Mouse (Mus musculus): ENCODE measurements around the gene Kin. TPM values are rescaled to one million over a fixed set of nuclear protein-coding genes. Genes with fewer than 3 reads are reported as not detected.

The Kin gene
- 14.6 and 17.9 TPM in 2 replicates for total RNA-seq (2014; rRNA removed)
- polyA plus RNA-seq (2015; fragmentation: Nextera tagmentation; extraction: Ambion mirVana): 14.1 and 17.5 TPM in 2 replicates

DNA sequence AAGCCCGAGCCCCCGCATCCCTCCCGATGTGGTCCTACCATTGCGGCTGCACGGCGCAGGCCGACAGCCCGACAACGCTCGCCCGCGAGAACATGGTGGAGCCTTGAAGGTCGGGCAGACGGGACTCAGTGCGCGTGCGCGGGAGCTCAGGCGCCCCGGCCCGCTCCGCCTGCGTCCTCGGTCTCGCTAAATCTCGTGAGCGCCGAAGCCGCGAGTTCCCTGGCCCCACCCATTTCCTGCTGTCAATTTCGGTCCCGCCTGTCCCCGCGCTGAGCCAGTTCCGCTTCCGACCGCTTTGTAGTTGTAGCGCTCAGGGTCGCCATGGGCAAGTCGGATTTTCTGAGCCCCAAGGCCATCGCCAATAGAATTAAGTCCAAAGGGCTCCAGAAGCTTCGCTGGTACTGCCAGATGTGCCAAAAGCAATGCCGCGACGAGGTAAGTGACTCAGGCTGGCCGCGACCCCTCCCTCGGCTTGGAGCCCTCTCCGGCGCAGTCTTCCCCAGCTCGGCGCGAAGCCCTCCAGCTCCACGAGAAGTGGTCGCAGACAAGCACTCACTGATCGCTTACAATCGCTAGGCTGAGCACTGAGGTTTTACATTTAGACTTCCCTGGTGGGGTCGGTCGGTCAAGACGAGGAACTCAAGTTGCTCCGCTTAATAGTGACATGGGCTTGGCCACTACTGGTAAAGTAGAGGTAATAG is at the start of gene Kin, which contains the start of gene Atp5c1:
Gene Kin, plus strand, starts transcription at position 284 of the 701 bp plus-strand sequence.
Gene Atp5c1, minus strand, starts transcription at position 201 of the 701 bp plus-strand sequence.
- DNase-seq (peak; percentile 99), ATAC-seq (peak; percentile 99)
- H3K9ac ChIP-seq: peak within 1 kb of the TSS; percentile 98
- peak within 1 kb of the TSS; percentile 93 for H3K4me3 ChIP-seq (ENCODE audit: low read depth, low read length)
- no peaks in the 10 kb centered on the region for H3K27me3 ChIP-seq (ENCODE audit: insufficient read depth, low read length)
- TF ChIP-seq CTCF (IDR thresholded peaks at IDR 0.05; ENCODE audit: low read depth): peak; percentile 76
- no peaks in the 10 kb centered on the region for H3K9me3 ChIP-seq (ENCODE audit: low read length)
- H3K36me3 ChIP-seq (ENCODE audit: insufficient read depth): no peaks in the 10 kb centered on the region; the same call in 1 of the 2 replicates
- H3K4me1 ChIP-seq (ENCODE audit: insufficient read depth): peaks cover 28% of the 10 kb centered on the region
- peak within 1 kb of the TSS; percentile 97 for H3K27ac ChIP-seq (ENCODE audit: low read depth, low read length)
- under 1% methylated on average over 61 of the region's 61 CpGs for WGBS
- H3K4me2 ChIP-seq (ENCODE audit: low read depth): peak within 1 kb of the TSS; percentile 65

DNA sequence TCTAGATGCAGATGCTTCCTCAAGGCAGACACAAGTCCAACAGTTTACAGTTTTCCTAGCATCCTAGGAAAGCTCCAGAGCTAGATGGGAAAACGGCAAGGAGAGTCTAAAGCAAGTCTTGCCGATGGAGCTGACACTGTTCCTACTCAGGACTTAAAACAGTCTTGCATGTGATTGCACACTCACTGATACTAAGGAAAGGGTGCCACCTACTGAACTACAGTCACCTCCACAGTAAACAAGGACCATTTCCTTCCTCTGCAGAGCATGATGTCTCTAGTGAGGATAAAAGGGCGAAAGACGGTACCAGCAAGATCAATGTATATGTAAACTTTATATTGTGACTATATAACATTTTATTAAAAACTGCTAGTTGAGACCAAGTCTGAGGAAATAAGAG is 46.7 kb upstream of the Kin start:
- H3K4me1 ChIP-seq (ENCODE audit: insufficient read depth): no peaks in the 10 kb centered on the region
- no peak overlapping the region for H3K9ac ChIP-seq
- H3K4me2 ChIP-seq (ENCODE audit: low read depth): no peak overlapping the region
- H3K27me3 ChIP-seq (ENCODE audit: insufficient read depth, low read length): no peaks in the 10 kb centered on the region
- DNase-seq (no peak), ATAC-seq (no peak)
- TF ChIP-seq CTCF (IDR thresholded peaks at IDR 0.05; ENCODE audit: low read depth): no peak; the same call in 1 of the 2 replicates
- no peaks in the 10 kb centered on the region for H3K9me3 ChIP-seq (ENCODE audit: low read length)
- WGBS: 67% methylated on average over 4 of the region's 4 CpGs
- H3K36me3 ChIP-seq (ENCODE audit: insufficient read depth): no peaks in the 10 kb centered on the region
- H3K27ac ChIP-seq (ENCODE audit: low read depth, low read length): no peak overlapping the region
- no peak overlapping the region for H3K4me3 ChIP-seq (ENCODE audit: low read depth, low read length)

DNA sequence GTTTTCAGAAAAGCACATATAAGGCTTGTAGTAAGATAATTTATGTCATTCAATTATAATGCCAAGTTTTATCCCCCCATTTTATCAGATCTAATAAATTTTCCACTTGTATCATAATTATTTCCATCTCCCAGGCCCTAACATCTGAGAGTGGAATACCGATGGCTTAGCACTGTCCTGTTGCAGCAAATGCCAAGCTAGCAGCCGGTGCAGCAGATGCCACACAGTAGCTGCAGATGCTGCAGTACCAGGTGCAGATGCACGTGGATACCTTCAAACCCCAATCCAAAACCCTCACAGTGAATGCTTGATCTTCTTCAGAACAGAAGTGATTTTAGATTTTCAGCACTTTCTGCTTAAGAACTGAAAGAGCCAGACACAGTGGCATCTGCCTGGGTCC is 45.4 kb upstream of the Kin start:
- Histone ChIP-seq H3K27me3 (ENCODE audit: insufficient read depth, low read length) (no peaks in the 10 kb centered on the region), H3K9ac (no peak overlapping the region), H3K4me2 (ENCODE audit: low read depth) (no peak overlapping the region), H3K36me3 (ENCODE audit: insufficient read depth) (peaks cover 9% of the 10 kb centered on the region; the same call in 1 of the 2 replicates), H3K4me1 (ENCODE audit: insufficient read depth) (no peaks in the 10 kb centered on the region), H3K4me3 (ENCODE audit: low read depth, low read length) (no peak overlapping the region), H3K27ac (ENCODE audit: low read depth, low read length) (no peak overlapping the region), H3K9me3 (ENCODE audit: low read length) (no peaks in the 10 kb centered on the region)
- DNase-seq: no peak
- WGBS: 74% methylated on average over 3 of the region's 3 CpGs
- no peak for TF ChIP-seq CTCF (IDR thresholded peaks at IDR 0.05; ENCODE audit: low read depth)
- ATAC-seq: no peak

DNA sequence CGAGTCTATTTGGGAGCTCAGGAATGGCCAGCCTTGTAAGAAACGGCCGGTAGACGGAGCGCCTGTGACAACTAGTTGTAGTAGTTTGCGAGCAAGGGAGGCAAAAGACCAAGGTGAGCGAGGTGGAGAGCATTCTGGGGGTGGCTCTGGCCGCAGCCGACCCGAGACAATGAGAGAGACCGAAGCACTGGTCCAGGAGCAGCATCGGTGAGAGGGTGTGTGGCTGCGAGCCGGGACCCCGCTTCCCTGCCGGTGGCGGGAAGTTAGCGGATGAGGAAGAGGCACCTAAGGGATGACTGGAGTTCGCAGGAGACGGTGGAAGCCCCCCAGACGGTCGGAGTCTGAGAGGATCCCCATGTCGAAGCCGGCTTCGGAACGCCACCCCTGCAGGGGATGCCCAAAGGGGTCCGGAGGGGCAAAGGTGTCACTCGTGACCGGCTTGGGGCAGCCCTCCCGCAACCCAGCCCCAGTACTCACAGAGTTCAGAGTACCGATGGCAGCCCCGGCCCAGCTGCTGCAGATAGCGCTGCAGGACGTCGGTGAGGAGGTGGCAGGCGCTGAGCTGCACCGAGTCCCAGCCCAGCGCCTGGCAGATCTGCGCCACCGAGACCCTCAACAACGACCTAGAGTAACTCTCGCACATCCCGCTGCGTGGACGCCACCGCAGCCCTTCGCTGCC is 32.5 kb upstream of the Kin start:
- ATAC-seq: peak; percentile 75
- peak overlapping the region; percentile 75 for H3K9ac ChIP-seq

DNA sequence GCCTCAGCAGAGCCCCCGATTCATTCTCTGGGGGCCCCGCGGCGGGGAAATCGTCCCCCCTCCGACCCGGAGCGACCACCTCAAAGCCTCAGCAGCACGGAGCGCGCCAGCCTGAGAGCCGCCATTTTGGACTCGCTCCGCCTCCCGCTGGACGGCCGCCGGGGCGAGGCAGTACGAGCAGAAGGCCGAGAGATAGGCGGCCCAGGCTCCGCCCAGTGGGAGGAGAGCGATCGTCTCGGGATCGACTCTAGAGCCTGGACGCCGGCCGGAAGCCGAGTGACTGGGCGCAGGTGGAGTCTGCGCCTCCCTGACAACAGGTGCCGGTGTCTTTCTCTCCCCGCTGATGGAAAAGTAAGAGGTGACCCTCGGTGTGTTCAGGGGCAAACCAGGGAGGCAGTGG is 31.9 kb upstream of the Kin start, which contains the start of gene Taf3:
Gene Taf3, minus strand, starts transcription at position 136 of the 400 bp plus-strand sequence.
- Histone ChIP-seq H3K27me3 (ENCODE audit: insufficient read depth, low read length) (no peaks in the 10 kb centered on the region), H3K4me3 (ENCODE audit: low read depth, low read length) (peak within 1 kb of the TSS; percentile 93), H3K9ac (peak within 1 kb of the TSS; percentile 75), H3K36me3 (ENCODE audit: insufficient read depth) (no peaks in the 10 kb centered on the region; the same call in 1 of the 2 replicates), H3K4me2 (ENCODE audit: low read depth) (peak within 1 kb of the TSS; percentile 88), H3K9me3 (ENCODE audit: low read length) (no peaks in the 10 kb centered on the region), H3K27ac (ENCODE audit: low read depth, low read length) (peak within 1 kb of the TSS; percentile 85), H3K4me1 (ENCODE audit: insufficient read depth) (no peaks in the 10 kb centered on the region; the same call in none of the 2 replicates)
- WGBS: 2% methylated on average over 36 of the region's 36 CpGs
- DNase-seq (peak; percentile 95), ATAC-seq (peak; percentile 98)
- peak; percentile 23; the same call in 1 of the 2 replicates for TF ChIP-seq CTCF (IDR thresholded peaks at IDR 0.05; ENCODE audit: low read depth)

More for the DNA sequence above, 32.5 kb upstream of the Kin start:
- WGBS: 2% methylated on average over 45 of the region's 47 CpGs
- peak; percentile 54 for DNase-seq
- peak overlapping the region; percentile 88 for H3K4me2 ChIP-seq (ENCODE audit: low read depth)
- TF ChIP-seq CTCF (IDR thresholded peaks at IDR 0.05; ENCODE audit: low read depth): peak; percentile 48
- H3K27me3 ChIP-seq (ENCODE audit: insufficient read depth, low read length): no peaks in the 10 kb centered on the region
- peak overlapping the region; percentile 93 for H3K4me3 ChIP-seq (ENCODE audit: low read depth, low read length)
- no peaks in the 10 kb centered on the region for H3K36me3 ChIP-seq (ENCODE audit: insufficient read depth)
- H3K9me3 ChIP-seq (ENCODE audit: low read length): no peaks in the 10 kb centered on the region
- peak overlapping the region; percentile 85 for H3K27ac ChIP-seq (ENCODE audit: low read depth, low read length)
- no peaks in the 10 kb centered on the region; the same call in none of the 2 replicates for H3K4me1 ChIP-seq (ENCODE audit: insufficient read depth)

DNA sequence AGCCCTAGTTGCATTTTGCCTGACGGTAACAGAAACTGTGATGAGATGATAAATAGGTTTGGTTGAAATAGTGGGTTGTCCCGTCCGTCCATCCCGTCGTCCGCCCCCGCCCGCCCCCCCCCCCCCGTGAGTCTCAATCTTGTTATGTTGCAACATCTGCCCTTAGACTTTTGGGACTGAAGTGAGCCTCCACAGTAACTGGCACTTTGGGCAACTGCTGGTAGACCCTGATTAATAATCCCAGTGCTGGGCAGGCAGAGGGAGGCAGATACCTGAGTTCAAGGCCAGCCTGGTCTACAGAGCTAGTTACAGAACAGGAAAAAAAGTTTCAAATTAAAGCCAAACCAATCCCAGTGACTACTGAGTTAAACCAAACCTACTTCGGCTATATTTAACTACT is 30.9 kb upstream of the Kin start:
- DNase-seq (no peak), ATAC-seq (no peak)
- H3K4me1 ChIP-seq (ENCODE audit: insufficient read depth): no peaks in the 10 kb centered on the region; the same call in none of the 2 replicates
- no peak for TF ChIP-seq CTCF (IDR thresholded peaks at IDR 0.05; ENCODE audit: low read depth)
- no peaks in the 10 kb centered on the region for H3K27me3 ChIP-seq (ENCODE audit: insufficient read depth, low read length)
- peak overlapping the region; percentile 88 for H3K4me2 ChIP-seq (ENCODE audit: low read depth)
- peaks cover 4% of the 10 kb centered on the region; the same call in 1 of the 2 replicates for H3K36me3 ChIP-seq (ENCODE audit: insufficient read depth)
- WGBS: 15% methylated on average over 10 of the region's 10 CpGs
- no peak overlapping the region for H3K27ac ChIP-seq (ENCODE audit: low read depth, low read length)
- H3K4me3 ChIP-seq (ENCODE audit: low read depth, low read length): peak overlapping the region; percentile 93
- H3K9ac ChIP-seq: peak overlapping the region; percentile 75; the same call in 1 of the 2 replicates
- H3K9me3 ChIP-seq (ENCODE audit: low read length): no peaks in the 10 kb centered on the region

Data from forebrain, postnatal 0 days (tissue).